Mouse (Mus musculus) heart, embryonic 13.5 days (tissue): Measurements from ENCODE around the gene Dnal1. TPM values are rescaled to one million over a fixed set of nuclear protein-coding genes. Genes with fewer than 3 reads are reported as not detected.

Experiments used
- ATAC-seq: fragments of 200-750 bp; cut with Nextera tagmentation; 2 replicates; pipeline ENCODE4 v1.8.0; 2017; ENCODE audit warnings: moderate TSS enrichment; ENCODE audit not compliant: insufficient number of reproducible peaks, low FRiP score, low TSS enrichment; ENCODE audit errors: extremely low read depth
- H3K27ac ChIP-seq: fragments of 300-500 bp; sonication (generic); replicated peaks from 2 replicates; pipeline ENCODE4 v1.5.1; 2015; ENCODE audit warnings: moderate library complexity, mild to moderate bottlenecking, inconsistent platforms
- H3K27me3 ChIP-seq: fragments of 300-500 bp; sonication (generic); replicated peaks from 2 replicates; pipeline ENCODE4 v1.6.1; 2015; ENCODE audit warnings: mild to moderate bottlenecking, inconsistent platforms
- H3K36me3 ChIP-seq: fragments of 300-500 bp; sonication (generic); 2 replicates; pipeline ENCODE4 v1.6.1; 2015; ENCODE audit warnings: mild to moderate bottlenecking, inconsistent platforms
- H3K4me1 ChIP-seq: fragments of 300-500 bp; sonication (generic); 2 replicates; pipeline ENCODE4 v1.6.1; 2015; ENCODE audit warnings: inconsistent platforms
- H3K4me2 ChIP-seq: fragments of 300-500 bp; sonication (generic); 2 replicates; pipeline ENCODE4 v1.6.1; 2015; ENCODE audit warnings: inconsistent platforms, mild to moderate bottlenecking, moderate library complexity
- H3K4me3 ChIP-seq: fragments of 300-500 bp; sonication (generic); 2 replicates; pipeline ENCODE4 v1.5.1; 2015; ENCODE audit warnings: moderate library complexity, mild to moderate bottlenecking, inconsistent platforms
- H3K9ac ChIP-seq: fragments of 300-500 bp; sonication (generic); 2 replicates; pipeline ENCODE4 v1.6.1; 2015; ENCODE audit warnings: inconsistent platforms, mild to moderate bottlenecking, moderate library complexity
- H3K9me3 ChIP-seq: fragments of 300-500 bp; sonication (generic); 2 replicates; pipeline ENCODE4 v1.6.1; 2016; ENCODE audit warnings: inconsistent platforms
- whole genome bisulfite sequencing: fragments of 180-500 bp; shearing (Covaris S2); methylation state at CpG from one replicate; pipeline ENCODE4 v1.1.7; 2015; ENCODE audit warnings: mixed read lengths; 5-methylcytosine and 5-hydroxymethylcytosine counted together
- polyA plus RNA-seq: library from polyadenylated mRNA; unstranded; fragments of >200 nt; fragmentation: Nextera tagmentation; extraction: Ambion mirVana; gene quantifications from 2 replicates; pipeline ENCODE4 v1.2.1, GENCODE M21; 2015

Gene Dnal1
- polyA plus RNA-seq, 1 experiment from 2014 or later: 2.2 TPM

GRCm38 (mm10) chr12:84176886-84177765 is 63.0 kb downstream of the Dnal1 start:
- no peaks in the 10 kb centered on the region for H3K27me3 ChIP-seq
- 36% methylated on average over 6 of the region's 6 CpGs for WGBS
- H3K4me3 ChIP-seq: no peak overlapping the region

GRCm38 (mm10) chr12:84178052-84178451 is 63.9 kb downstream of the Dnal1 start:
- Histone ChIP-seq H3K9me3 (no peaks in the 10 kb centered on the region), H3K36me3 (peaks cover 11% of the 10 kb centered on the region), H3K4me1 (peaks cover 88% of the 10 kb centered on the region), H3K4me2 (no peak overlapping the region), H3K9ac (peak overlapping the region; percentile 65; the same call in 1 of the 2 replicates), H3K4me3 (no peak overlapping the region), H3K27ac (peak overlapping the region; percentile 93), H3K27me3 (no peaks in the 10 kb centered on the region)
- no peak for ATAC-seq
- WGBS: 66% methylated on average over 1 of the region's 1 CpGs

More at GRCm38 (mm10) chr12:84176886-84177765, 63.0 kb downstream of the Dnal1 start:
- H3K4me1 ChIP-seq: peaks cover 87% of the 10 kb centered on the region
- H3K9ac ChIP-seq: peak overlapping the region; percentile 82
- peak overlapping the region; percentile 93 for H3K27ac ChIP-seq
- H3K9me3 ChIP-seq: no peaks in the 10 kb centered on the region
- H3K36me3 ChIP-seq: peaks cover 20% of the 10 kb centered on the region
- peak overlapping the region; percentile 82 for H3K4me2 ChIP-seq
- no peak for ATAC-seq

- peak overlapping the region; percentile 38; the same call in 1 of the 2 replicates for H3K9ac ChIP-seq
- no peak overlapping the region for H3K4me3 ChIP-seq
- peaks cover 84% of the 10 kb centered on the region for H3K4me1 ChIP-seq
- H3K36me3 ChIP-seq: peaks cover 3% of the 10 kb centered on the region
- H3K9me3 ChIP-seq: no peaks in the 10 kb centered on the region
- no peak for ATAC-seq
- no peak overlapping the region for H3K27ac ChIP-seq
- H3K27me3 ChIP-seq: no peaks in the 10 kb centered on the region
- 56% methylated on average over 10 of the region's 10 CpGs for WGBS
- H3K4me2 ChIP-seq: no peak overlapping the region
Observed at GRCm38 (mm10) chr12:84178652-84179445, 64.7 kb downstream of the Dnal1 start.

GRCm38 (mm10) chr12:84180090-84180489 is 65.9 kb downstream of the Dnal1 start:
- Histone ChIP-seq H3K36me3 (no peaks in the 10 kb centered on the region), H3K9me3 (no peaks in the 10 kb centered on the region), H3K4me2 (peak overlapping the region; percentile 54; the same call in 1 of the 2 replicates), H3K27me3 (no peaks in the 10 kb centered on the region), H3K9ac (peak overlapping the region; percentile 54), H3K27ac (peak overlapping the region; percentile 85), H3K4me3 (peak overlapping the region; percentile 9; the same call in 1 of the 2 replicates), H3K4me1 (peaks cover 78% of the 10 kb centered on the region)
- ATAC-seq: no peak
- 49% methylated on average over 3 of the region's 3 CpGs for WGBS

GRCm38 (mm10) chr12:84180701-84181435 is 66.7 kb downstream of the Dnal1 start:
- Histone ChIP-seq H3K27ac (peak overlapping the region; percentile 85), H3K4me3 (peak overlapping the region; percentile 9; the same call in 1 of the 2 replicates), H3K36me3 (no peaks in the 10 kb centered on the region), H3K9me3 (no peaks in the 10 kb centered on the region), H3K9ac (peak overlapping the region; percentile 54), H3K4me2 (peak overlapping the region; percentile 54), H3K27me3 (no peaks in the 10 kb centered on the region), H3K4me1 (peaks cover 78% of the 10 kb centered on the region)
- ATAC-seq: peak; percentile 63; the same call in 1 of the 2 replicates
- WGBS: 23% methylated on average over 8 of the region's 8 CpGs

GRCm38 (mm10) chr12:84181999-84182398 is 67.8 kb downstream of the Dnal1 start:
- Histone ChIP-seq H3K4me1 (peaks cover 78% of the 10 kb centered on the region), H3K4me2 (peak overlapping the region; percentile 54), H3K9me3 (no peaks in the 10 kb centered on the region), H3K36me3 (peaks cover 9% of the 10 kb centered on the region; the same call in 1 of the 2 replicates), H3K27me3 (no peaks in the 10 kb centered on the region), H3K4me3 (no peak overlapping the region), H3K9ac (peak overlapping the region; percentile 54), H3K27ac (peak overlapping the region; percentile 85)
- no peak for ATAC-seq
- 73% methylated on average over 6 of the region's 6 CpGs for WGBS

- H3K27ac ChIP-seq: no peak overlapping the region
- H3K36me3 ChIP-seq: peaks cover 9% of the 10 kb centered on the region; the same call in 1 of the 2 replicates
- no peaks in the 10 kb centered on the region for H3K9me3 ChIP-seq
- H3K4me2 ChIP-seq: no peak overlapping the region
- no peak overlapping the region for H3K9ac ChIP-seq
- ATAC-seq: no peak
- peaks cover 78% of the 10 kb centered on the region for H3K4me1 ChIP-seq
- no peaks in the 10 kb centered on the region for H3K27me3 ChIP-seq
- no peak overlapping the region for H3K4me3 ChIP-seq
- WGBS: 67% methylated on average over 5 of the region's 5 CpGs
Observed at GRCm38 (mm10) chr12:84184979-84185378, 70.8 kb downstream of the Dnal1 start.

- H3K4me3 ChIP-seq: no peak overlapping the region
- no peaks in the 10 kb centered on the region for H3K9me3 ChIP-seq
- H3K4me1 ChIP-seq: peaks cover 78% of the 10 kb centered on the region
- no peak for ATAC-seq
- no peak overlapping the region; the same call in 1 of the 2 replicates for H3K9ac ChIP-seq
- no peaks in the 10 kb centered on the region for H3K27me3 ChIP-seq
- peaks cover 9% of the 10 kb centered on the region; the same call in 1 of the 2 replicates for H3K36me3 ChIP-seq
- H3K27ac ChIP-seq: peak overlapping the region; percentile 83; the same call in 1 of the 2 replicates
- 47% methylated on average over 6 of the region's 6 CpGs for WGBS
- H3K4me2 ChIP-seq: no peak overlapping the region
Observed at GRCm38 (mm10) chr12:84185547-84185946, 71.4 kb downstream of the Dnal1 start.

GRCm38 (mm10) chr12:84186536-84186935 is 72.4 kb downstream of the Dnal1 start:
- Histone ChIP-seq H3K9ac (no peak overlapping the region), H3K9me3 (no peaks in the 10 kb centered on the region), H3K27ac (peak overlapping the region; percentile 83), H3K4me1 (peaks cover 78% of the 10 kb centered on the region), H3K36me3 (peaks cover 9% of the 10 kb centered on the region; the same call in 1 of the 2 replicates), H3K27me3 (no peaks in the 10 kb centered on the region), H3K4me2 (no peak overlapping the region), H3K4me3 (no peak overlapping the region)
- ATAC-seq: no peak
- 84% methylated on average over 3 of the region's 3 CpGs for WGBS

GRCm38 (mm10) chr12:84186950-84187349 is 72.8 kb downstream of the Dnal1 start:
- H3K4me2 ChIP-seq: peak overlapping the region; percentile 9; the same call in 1 of the 2 replicates

More at GRCm38 (mm10) chr12:84186950-84187349, 72.8 kb downstream of the Dnal1 start:
- Histone ChIP-seq H3K27ac (peak overlapping the region; percentile 83), H3K4me3 (no peak overlapping the region), H3K9ac (peak overlapping the region; percentile 62; the same call in 1 of the 2 replicates), H3K36me3 (peaks cover 9% of the 10 kb centered on the region; the same call in 1 of the 2 replicates), H3K4me1 (peaks cover 78% of the 10 kb centered on the region), H3K27me3 (no peaks in the 10 kb centered on the region), H3K9me3 (no peaks in the 10 kb centered on the region)
- WGBS: 39% methylated on average over 5 of the region's 5 CpGs
- no peak for ATAC-seq
